Mouse (Mus musculus) thymus, adult 2 months (tissue): ENCODE measurements around the gene Kirrel3.

ENCODE experiments used
- CTCF ChIP-seq: fragments of 200-500 bp; IDR thresholded peaks from 2 replicates; pipeline ENCODE4 v1.5.1; 2012; ENCODE audit warnings: mild to moderate bottlenecking, control low read depth, low read length, moderate library complexity, borderline replicate concordance; ENCODE audit not compliant: control insufficient read depth, poor library complexity, insufficient read depth; ENCODE audit errors: extremely low read depth
- POLR2A ChIP-seq: fragments of 200-500 bp; IDR thresholded peaks from 2 replicates; pipeline ENCODE4 v1.6.1; 2012; ENCODE audit warnings: mild to moderate bottlenecking, low read length, control low read depth, moderate library complexity; ENCODE audit not compliant: control insufficient read depth, poor library complexity, insufficient read depth; ENCODE audit errors: extremely low read depth

DNA sequence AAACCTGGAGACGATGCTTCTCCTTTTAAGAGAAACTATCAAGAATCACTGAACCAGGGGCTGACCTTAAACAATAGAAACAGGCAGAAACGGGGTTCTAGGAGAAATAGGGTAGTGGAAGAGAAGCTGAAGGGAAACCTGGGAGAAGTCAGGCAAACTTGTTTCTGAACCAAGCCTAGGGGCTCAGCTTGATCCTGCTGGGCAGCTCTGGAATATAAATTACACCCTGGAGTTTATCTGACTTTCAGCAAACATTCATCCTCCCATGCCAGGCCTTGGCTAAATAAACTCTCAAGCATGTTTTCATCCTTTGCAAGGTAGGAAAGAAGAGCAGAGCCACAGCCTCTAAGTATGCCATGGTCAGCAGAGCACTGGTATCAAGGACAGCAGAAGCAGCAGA lies 138.3 kb downstream of the Kirrel3 start:
- TF ChIP-seq CTCF, result no peak
- TF ChIP-seq POLR2A, result no peak
